Mouse (Mus musculus) kidney, adult 2 months (tissue): ENCODE data around the gene Cyp21a1. TPM values are rescaled to one million over a fixed set of nuclear protein-coding genes. Genes with fewer than 3 reads are reported as not detected.
"Not testable (repeated sequence)": the region's sequence is repeated elsewhere in the genome, so short reads cannot be mapped to it uniquely, and the experiment has no call there.

Experiments used
- DNase-seq: peaks from one replicate; pipeline ENCODE4 v3.0.0; 2021
- H3K27ac ChIP-seq: fragments of 200-500 bp; 2 replicates; pipeline ENCODE4 v1.5.1; 2012; ENCODE audit warnings: low read depth, low read length, control low read depth, inconsistent platforms; ENCODE audit not compliant: insufficient read depth
- H3K27me3 ChIP-seq: fragments of 200-500 bp; replicated peaks from 2 replicates; pipeline ENCODE4 v1.6.1; 2012; ENCODE audit warnings: mild to moderate bottlenecking, moderate library complexity, low read length, inconsistent platforms; ENCODE audit not compliant: control insufficient read depth, insufficient read depth
- H3K36me3 ChIP-seq: fragments of 200-500 bp; 2 replicates; pipeline ENCODE4 v1.6.1; 2012; ENCODE audit warnings: mild to moderate bottlenecking, moderate library complexity, low read length, inconsistent platforms; ENCODE audit not compliant: control insufficient read depth, insufficient read depth
- H3K4me1 ChIP-seq: fragments of 200-500 bp; 2 replicates; pipeline ENCODE4 v1.6.1; 2011; ENCODE audit warnings: low read length; ENCODE audit not compliant: control insufficient read depth, insufficient read depth
- H3K4me3 ChIP-seq: fragments of 200-500 bp; 2 replicates; pipeline ENCODE4 v1.5.1; 2011; ENCODE audit warnings: mild to moderate bottlenecking, low read depth, low read length, control low read depth; ENCODE audit not compliant: insufficient read depth
- CTCF ChIP-seq: fragments of 200-500 bp; conservative IDR thresholded peaks from 2 replicates; pipeline ENCODE4 v1.5.1; 2011; ENCODE audit warnings: low read depth, mild to moderate bottlenecking, control low read depth, low read length, moderate library complexity, mixed read lengths; ENCODE audit not compliant: insufficient read depth, insufficient read length
- POLR2A ChIP-seq: fragments of 200-500 bp; IDR thresholded peaks from one replicate; pipeline ENCODE4 v1.6.1; 2011; ENCODE audit warnings: low read depth, low read length, control low read depth
- WGBS: fragments of 180-500 bp; shearing (Covaris S2); methylation state at CpG from one replicate; pipeline ENCODE4 v1.1.7; 2018; 5-methylcytosine and 5-hydroxymethylcytosine counted together
- polyA plus RNA-seq: library from polyadenylated mRNA; depleted of rRNA; stranded (reverse); fragments of >200 nt; gene quantifications from 2 replicates; pipeline ENCODE4 v1.2.3, GENCODE M21; 2012; rRNA removed

Cyp21a1 gene
- 0.23 and 29.2 TPM in 2 replicates for polyA plus RNA-seq

DNA sequence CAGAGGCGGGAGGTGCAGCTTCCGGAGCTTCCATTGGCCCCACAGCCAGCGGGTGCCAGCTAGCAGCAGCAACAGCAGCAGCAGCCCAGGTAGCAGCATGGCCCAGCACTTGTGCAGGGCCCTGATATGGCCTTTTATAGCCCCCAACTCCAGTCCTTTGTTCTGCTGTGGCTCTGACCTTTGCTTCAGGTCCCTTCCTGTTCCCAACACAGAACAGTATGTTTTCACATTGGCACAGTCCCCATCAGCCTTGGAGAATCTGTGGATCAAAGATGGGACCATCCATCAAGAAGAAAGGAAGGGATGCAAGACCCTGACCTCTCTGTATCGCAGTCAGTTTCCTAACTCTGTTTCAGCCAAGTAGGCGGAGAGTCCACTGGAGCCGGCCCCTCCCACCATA, at the start of gene Cyp21a1:
TSS of gene Cyp21a1 (minus strand) at position 261 of the 400 bp plus-strand sequence.
- not testable (repeated sequence) for H3K4me3 ChIP-seq, H3K36me3 ChIP-seq, H3K4me1 ChIP-seq, H3K27me3 ChIP-seq, H3K27ac ChIP-seq, DNase-seq
- 61% methylated on average over 4 of the region's 6 CpGs for WGBS

DNA sequence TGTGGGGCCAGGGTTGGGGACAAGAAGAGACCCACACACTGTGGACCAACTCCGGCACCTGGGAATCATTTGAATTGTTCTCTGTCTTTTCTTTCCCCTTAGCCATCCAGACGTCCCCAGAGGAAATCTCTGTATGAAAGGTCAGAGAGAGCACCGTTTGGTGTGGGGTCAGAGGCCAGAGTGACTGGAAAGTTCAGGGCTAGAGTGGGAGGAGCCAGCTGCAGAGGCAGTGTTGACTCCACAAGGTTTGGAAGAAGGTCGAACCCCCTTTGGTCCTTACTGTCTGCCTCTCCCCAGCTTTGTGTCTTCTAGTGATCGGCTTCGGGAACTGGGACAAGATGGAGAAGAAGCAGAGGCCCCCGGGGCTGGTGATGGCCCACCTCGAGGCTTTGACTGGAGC, 49.1 kb upstream of the Cyp21a1 start:
- no peak for DNase-seq
- H3K27ac ChIP-seq = no peak overlapping the region
- H3K4me3 ChIP-seq = no peak overlapping the region
- no peaks in the 10 kb centered on the region for H3K36me3 ChIP-seq
- H3K4me1 ChIP-seq = peaks cover 7% of the 10 kb centered on the region; the same call in 1 of the 2 replicates
- WGBS = 74% methylated on average over 8 of the region's 8 CpGs
- TF ChIP-seq CTCF (no peak), POLR2A (no peak)
- no peaks in the 10 kb centered on the region for H3K27me3 ChIP-seq

DNA sequence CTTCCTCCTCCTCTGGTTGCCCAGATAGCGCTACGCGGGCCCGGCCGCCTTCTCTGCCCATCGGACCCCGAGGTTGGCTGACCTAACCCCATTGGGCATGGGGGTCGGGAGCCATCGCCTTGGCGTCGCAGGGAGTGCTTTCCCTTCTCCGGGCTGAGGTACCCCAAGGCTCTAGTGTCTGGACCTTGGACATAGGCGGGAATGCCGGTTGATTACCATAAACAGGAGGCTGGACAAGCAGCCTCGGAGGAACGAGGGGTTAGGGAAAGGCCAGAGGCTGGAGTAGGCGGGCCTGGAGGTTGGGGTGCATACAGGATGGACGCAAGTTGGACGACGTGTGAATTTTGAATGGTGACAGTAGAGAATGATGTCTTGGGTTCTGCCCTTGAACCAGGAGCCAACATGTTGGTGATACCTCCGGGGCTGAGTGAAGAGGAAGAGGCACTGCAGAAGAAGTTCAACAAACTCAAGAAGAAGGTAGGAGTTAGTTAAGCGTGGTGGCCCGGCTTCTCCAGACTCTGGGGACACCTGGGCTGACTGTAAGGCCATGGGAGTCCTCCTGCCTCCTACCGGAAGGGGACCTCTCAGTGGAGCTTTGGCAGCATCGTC, 46.3 kb upstream of the Cyp21a1 start:
- peak overlapping the region; percentile 10; the same call in 1 of the 2 replicates for H3K27ac ChIP-seq
- no peak for TF ChIP-seq POLR2A
- no peak for TF ChIP-seq CTCF
- WGBS = under 1% methylated on average over 25 of the region's 25 CpGs
- H3K27me3 ChIP-seq = no peaks in the 10 kb centered on the region
- no peak for DNase-seq
- H3K4me3 ChIP-seq = peak overlapping the region; percentile 71
- no peaks in the 10 kb centered on the region for H3K36me3 ChIP-seq
- H3K4me1 ChIP-seq = peaks cover 7% of the 10 kb centered on the region; the same call in 1 of the 2 replicates

DNA sequence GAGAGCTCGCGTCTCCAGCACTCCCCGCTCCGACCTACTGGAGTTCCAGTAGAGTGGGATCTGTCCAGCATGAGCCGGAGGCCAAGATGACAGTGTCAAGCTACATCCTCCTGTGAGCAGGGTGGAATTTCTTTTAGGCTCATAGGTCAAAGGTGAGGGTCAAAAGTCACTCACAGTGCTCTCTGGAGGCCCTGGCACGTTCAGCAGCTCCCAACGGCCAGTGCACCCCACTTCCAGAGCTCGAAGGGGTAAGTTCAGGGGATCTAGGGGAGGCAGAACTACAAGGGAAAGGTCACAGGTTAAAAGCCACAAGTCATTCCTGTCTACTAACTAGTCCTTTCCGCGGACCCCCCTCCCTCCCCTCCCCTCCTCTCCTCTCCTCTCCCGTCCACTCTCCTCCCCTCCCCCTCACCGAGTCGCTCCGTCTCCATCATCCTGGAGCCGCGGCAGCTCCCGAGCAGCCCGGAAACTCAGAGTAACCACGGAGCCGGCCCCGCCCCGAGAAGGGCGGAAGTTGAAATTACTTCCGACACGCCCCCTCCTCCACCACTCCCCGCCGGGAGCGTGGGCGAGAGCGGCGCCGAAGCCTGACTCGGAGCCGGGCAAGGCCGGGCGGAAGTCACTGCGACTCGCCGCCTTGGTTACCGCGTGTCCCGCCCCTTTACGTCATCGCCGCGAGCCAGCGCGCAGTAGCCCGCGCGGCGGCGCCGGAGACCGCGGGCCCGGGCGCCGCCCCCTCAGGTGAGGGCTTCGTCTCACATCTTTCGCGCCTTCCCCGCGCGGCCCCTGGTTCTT, 45.6 kb upstream of the Cyp21a1 start, which contains the start of the genes Skiv2l and Nelfe:
TSS of gene Skiv2l (minus strand) at position 489 of the 795 bp plus-strand sequence.
TSS of gene Nelfe (plus strand) at position 670 of the 795 bp plus-strand sequence.
- 2% methylated on average over 65 of the region's 65 CpGs for WGBS
- H3K27me3 ChIP-seq = no peaks in the 10 kb centered on the region
- peak within 1 kb of the TSS; percentile 71 for H3K4me3 ChIP-seq
- peak within 1 kb of the TSS; percentile 10; the same call in 1 of the 2 replicates for H3K27ac ChIP-seq
- peaks cover 7% of the 10 kb centered on the region; the same call in 1 of the 2 replicates for H3K4me1 ChIP-seq
- DNase-seq = peak; percentile 98
- 0 out of 2 replicates have a peak, but pooled peaks have one; percentile 19 for TF ChIP-seq CTCF
- TF ChIP-seq POLR2A = no peak
- no peaks in the 10 kb centered on the region for H3K36me3 ChIP-seq

DNA sequence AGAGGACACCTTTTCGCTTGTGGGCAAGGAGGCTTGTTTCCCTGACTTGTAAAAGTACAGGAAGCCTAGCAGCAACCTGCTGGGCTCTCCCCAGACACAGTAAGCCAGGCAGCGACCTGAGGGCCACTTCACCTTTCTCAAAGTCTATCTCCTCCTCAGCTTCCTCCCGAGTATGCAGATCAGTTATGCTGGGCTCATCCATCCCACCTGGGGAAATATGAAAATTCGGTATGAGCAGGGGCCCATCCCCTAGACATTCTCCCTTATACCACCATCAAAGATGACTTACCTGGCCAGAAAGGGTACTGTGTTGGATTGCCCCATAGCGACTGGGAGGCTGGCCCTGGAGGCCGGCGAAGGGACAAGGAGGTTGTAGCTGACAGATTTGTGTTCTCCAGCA, 43.3 kb upstream of the Cyp21a1 start:
- no peak for DNase-seq
- H3K36me3 ChIP-seq = no peaks in the 10 kb centered on the region

DNA sequence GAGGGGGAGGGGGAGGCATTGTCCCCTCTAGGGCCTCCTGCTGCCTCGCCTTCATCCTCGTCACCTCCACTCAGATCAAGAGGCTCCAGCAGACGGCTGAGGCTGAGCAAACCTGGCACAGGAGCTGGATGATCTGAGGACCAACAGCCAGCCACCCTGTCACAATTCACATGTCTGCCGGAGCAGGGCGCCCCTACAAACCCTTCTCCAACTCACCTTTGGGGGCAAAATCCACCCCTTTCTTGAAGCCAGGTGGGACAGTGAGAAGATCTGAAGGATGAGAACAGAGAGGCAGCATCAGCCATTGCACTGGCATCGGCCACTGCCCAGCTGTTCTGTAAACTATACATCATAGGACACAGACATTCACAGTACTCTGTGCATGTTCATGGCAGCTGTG, 42.8 kb upstream of the Cyp21a1 start:
- DNase-seq = no peak
- WGBS = 95% methylated on average over 6 of the region's 6 CpGs
- Histone ChIP-seq H3K27ac (no peak overlapping the region), H3K36me3 (no peaks in the 10 kb centered on the region), H3K27me3 (no peaks in the 10 kb centered on the region), H3K4me3 (no peak overlapping the region), H3K4me1 (peaks cover 7% of the 10 kb centered on the region; the same call in 1 of the 2 replicates)
- TF ChIP-seq POLR2A (no peak), CTCF (no peak)

More for the DNA sequence above, 43.3 kb upstream of the Cyp21a1 start:
- no peak for TF ChIP-seq POLR2A
- TF ChIP-seq CTCF = no peak
- H3K4me1 ChIP-seq = peaks cover 7% of the 10 kb centered on the region; the same call in 1 of the 2 replicates
- H3K27ac ChIP-seq = no peak overlapping the region
- 93% methylated on average over 7 of the region's 7 CpGs for WGBS
- no peak overlapping the region for H3K4me3 ChIP-seq
- no peaks in the 10 kb centered on the region for H3K27me3 ChIP-seq

DNA sequence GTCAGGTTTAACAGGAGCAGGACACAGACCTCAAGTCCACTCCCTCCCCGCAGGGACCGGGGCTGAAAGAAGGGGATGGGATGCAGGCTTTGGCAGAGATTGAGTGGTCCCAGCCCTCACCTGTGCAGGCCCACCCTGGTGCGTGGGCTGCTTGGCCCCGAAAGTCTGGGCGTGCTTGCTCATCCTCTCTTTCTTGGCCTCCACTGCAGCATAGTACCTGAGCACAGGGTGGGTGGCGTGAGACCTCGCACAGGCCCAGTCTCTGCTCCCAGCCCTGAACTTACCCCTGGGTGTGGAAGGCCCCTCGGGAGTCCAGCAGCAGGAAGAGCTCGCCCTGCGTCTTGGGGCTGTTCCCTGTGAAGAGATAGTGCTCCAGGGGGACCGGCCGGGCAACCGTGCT, 40.5 kb upstream of the Cyp21a1 start:
- Histone ChIP-seq H3K36me3 (no peaks in the 10 kb centered on the region), H3K4me1 (peaks cover 3% of the 10 kb centered on the region; the same call in 1 of the 2 replicates), H3K27ac (no peak overlapping the region), H3K4me3 (no peak overlapping the region), H3K27me3 (no peaks in the 10 kb centered on the region)
- 94% methylated on average over 13 of the region's 13 CpGs for WGBS
- TF ChIP-seq CTCF = no peak
- TF ChIP-seq POLR2A = no peak
- no peak for DNase-seq
